Mouse (Mus musculus): ENCODE data around the gene Pawr.

- TF ChIP-seq CTCF (IDR thresholded peaks at IDR 0.05; ENCODE audit: borderline replicate concordance, insufficient read depth, low read length): no peak
- TF ChIP-seq POLR2A (IDR thresholded peaks at IDR 0.05; ENCODE audit: low read depth, low read length): no peak
Measured at GRCm38 (mm10) chr10:108298841-108299545, 32.9 kb upstream of the Pawr start.

Measured in embryonic fibroblast, embryonic 13.5 days (primary cell).